Mouse (Mus musculus) heart, embryonic 11.5 days (tissue): ENCODE results near the gene Pink1. TPM values are rescaled to one million over a fixed set of nuclear protein-coding genes. Genes with fewer than 3 reads are reported as not detected.

Experiments used
- ATAC-seq: fragments of 200-750 bp; cut with Nextera tagmentation; replicated peaks from 2 replicates; pipeline ENCODE4 v1.8.0; 2017; ENCODE audit warnings: moderate library complexity; ENCODE audit not compliant: insufficient number of reproducible peaks, low FRiP score, low TSS enrichment
- H3K27ac ChIP-seq: fragments of 300-500 bp; sonication (generic); 2 replicates; pipeline ENCODE4 v1.5.1; 2014; ENCODE audit warnings: mild to moderate bottlenecking, low read depth, low read length
- H3K27me3 ChIP-seq: fragments of 300-500 bp; sonication (generic); 2 replicates; pipeline ENCODE4 v1.6.1; 2014; ENCODE audit warnings: mild to moderate bottlenecking, low read length, mixed read lengths; ENCODE audit not compliant: control insufficient read depth, insufficient read depth
- H3K36me3 ChIP-seq: fragments of 300-500 bp; sonication (generic); 2 replicates; pipeline ENCODE4 v1.6.1; 2014; ENCODE audit warnings: mild to moderate bottlenecking, low read length, moderate library complexity, mixed read lengths; ENCODE audit not compliant: control insufficient read depth, insufficient read depth
- H3K4me1 ChIP-seq: fragments of 300-500 bp; sonication (generic); 2 replicates; pipeline ENCODE4 v1.6.1; 2014; ENCODE audit warnings: low read length; ENCODE audit not compliant: control insufficient read depth, insufficient read depth
- H3K4me2 ChIP-seq: fragments of 300-500 bp; sonication (generic); 2 replicates; pipeline ENCODE4 v1.6.1; 2014; ENCODE audit warnings: mild to moderate bottlenecking, moderate library complexity
- H3K4me3 ChIP-seq: fragments of 300-500 bp; sonication (generic); 2 replicates; pipeline ENCODE4 v1.5.1; 2014; ENCODE audit warnings: low read depth, low read length
- H3K9ac ChIP-seq: fragments of 300-500 bp; sonication (generic); 2 replicates; pipeline ENCODE4 v1.6.1; 2014; ENCODE audit warnings: mild to moderate bottlenecking, low read depth, low read length, moderate library complexity
- H3K9me3 ChIP-seq: fragments of 300-500 bp; sonication (generic); replicated peaks from 2 replicates; pipeline ENCODE4 v1.6.1; 2016; ENCODE audit warnings: low read length; ENCODE audit not compliant: control insufficient read depth
- WGBS: fragments of 180-500 bp; shearing (Covaris S2); extraction: QIAGEN DNeasy Blood & Tissue Kit; methylation state at CpG from one replicate; pipeline ENCODE4 v1.1.7; 2014; ENCODE audit not compliant: insufficient replicate concordance; 5-methylcytosine and 5-hydroxymethylcytosine counted together
- polyA plus RNA-seq: library from polyadenylated mRNA; unstranded; fragments of >200 nt; fragmentation: Nextera tagmentation; extraction: Ambion mirVana; gene quantifications from 2 replicates; pipeline ENCODE4 v1.2.1, GENCODE M21; 2014

Gene Pink1
- polyA plus RNA-seq, 1 experiment from 2014 or later = 22.9 TPM

DNA sequence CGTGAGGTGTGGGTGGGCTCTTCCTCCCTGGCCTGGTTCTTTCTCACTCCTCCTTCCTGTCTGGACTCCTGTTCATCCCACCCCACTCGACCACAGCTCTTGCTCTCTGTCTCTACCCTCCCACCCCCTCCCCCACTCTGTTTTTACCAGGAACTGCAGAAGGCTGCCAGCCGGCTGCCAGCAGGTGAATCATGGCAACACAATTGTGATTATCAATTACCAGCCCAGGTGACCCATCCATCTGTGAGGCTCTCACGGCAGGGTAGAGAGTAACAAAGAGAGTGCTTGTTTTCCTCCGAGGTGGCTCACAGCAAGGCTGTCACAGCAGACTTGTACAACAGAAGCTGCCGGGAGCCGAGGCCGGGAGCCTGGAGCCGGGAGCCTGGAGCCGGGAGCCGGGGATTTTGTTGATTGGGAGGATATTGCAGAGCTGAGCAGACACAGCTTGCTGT lies 35.3 kb upstream of the Pink1 start:
- Histone ChIP-seq H3K4me1 (no peaks in the 10 kb centered on the region), H3K4me3 (no peak overlapping the region), H3K27ac (no peak overlapping the region), H3K27me3 (peaks cover 15% of the 10 kb centered on the region; the same call in 1 of the 2 replicates), H3K4me2 (peak overlapping the region; percentile 41; the same call in 1 of the 2 replicates), H3K36me3 (no peaks in the 10 kb centered on the region), H3K9ac (peak overlapping the region; percentile 54; the same call in 1 of the 2 replicates), H3K9me3 (no peaks in the 10 kb centered on the region; the same call in 1 of the 2 replicates)
- WGBS = 7% methylated on average over 11 of the region's 11 CpGs
- ATAC-seq = no peak

DNA sequence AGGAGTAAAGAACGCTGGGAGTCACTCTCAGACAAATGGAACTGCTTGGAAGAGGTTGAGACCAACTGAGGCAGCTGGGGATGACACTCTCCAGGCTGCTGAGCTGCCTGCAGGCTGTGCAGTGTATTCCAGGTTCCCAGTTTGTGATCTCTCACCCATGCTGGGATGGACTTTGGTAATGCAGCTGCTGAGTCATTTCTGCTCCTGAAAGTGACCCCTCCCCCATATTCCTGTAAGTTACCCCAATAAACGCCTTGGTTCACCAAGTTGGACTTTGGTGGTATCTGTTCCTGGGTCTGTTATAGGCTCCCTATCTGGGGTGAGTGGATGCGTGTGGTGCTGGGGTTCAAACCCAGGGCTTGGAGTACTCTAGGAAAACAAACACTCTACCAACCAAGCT lies 32.1 kb upstream of the Pink1 start:
- no peak for ATAC-seq
- Histone ChIP-seq H3K4me3 (no peak overlapping the region), H3K36me3 (no peaks in the 10 kb centered on the region), H3K9me3 (no peaks in the 10 kb centered on the region; the same call in 1 of the 2 replicates), H3K9ac (no peak overlapping the region), H3K4me1 (no peaks in the 10 kb centered on the region), H3K27ac (no peak overlapping the region), H3K27me3 (peaks cover 13% of the 10 kb centered on the region; the same call in 1 of the 2 replicates), H3K4me2 (no peak overlapping the region)
- WGBS = 64% methylated on average over 3 of the region's 3 CpGs

GRCm38 (mm10) chr4:138356551-138356950 lies 30.4 kb upstream of the Pink1 start:
- no peak overlapping the region for H3K27ac ChIP-seq
- no peaks in the 10 kb centered on the region for H3K36me3 ChIP-seq
- H3K27me3 ChIP-seq = peaks cover 9% of the 10 kb centered on the region; the same call in 1 of the 2 replicates
- H3K4me2 ChIP-seq = no peak overlapping the region
- 88% methylated on average over 12 of the region's 12 CpGs for WGBS
- no peaks in the 10 kb centered on the region; the same call in 1 of the 2 replicates for H3K9me3 ChIP-seq
- H3K4me1 ChIP-seq = no peaks in the 10 kb centered on the region
- ATAC-seq = no peak
- H3K4me3 ChIP-seq = no peak overlapping the region
- H3K9ac ChIP-seq = no peak overlapping the region

GRCm38 (mm10) chr4:138356141-138356540 lies 30.0 kb upstream of the Pink1 start:
- Histone ChIP-seq H3K4me1 (no peaks in the 10 kb centered on the region), H3K4me3 (no peak overlapping the region), H3K9me3 (no peaks in the 10 kb centered on the region; the same call in 1 of the 2 replicates), H3K27me3 (peaks cover 5% of the 10 kb centered on the region; the same call in 1 of the 2 replicates), H3K9ac (no peak overlapping the region), H3K36me3 (no peaks in the 10 kb centered on the region), H3K27ac (no peak overlapping the region), H3K4me2 (no peak overlapping the region)
- 80% methylated on average over 8 of the region's 8 CpGs for WGBS
- ATAC-seq = no peak

DNA sequence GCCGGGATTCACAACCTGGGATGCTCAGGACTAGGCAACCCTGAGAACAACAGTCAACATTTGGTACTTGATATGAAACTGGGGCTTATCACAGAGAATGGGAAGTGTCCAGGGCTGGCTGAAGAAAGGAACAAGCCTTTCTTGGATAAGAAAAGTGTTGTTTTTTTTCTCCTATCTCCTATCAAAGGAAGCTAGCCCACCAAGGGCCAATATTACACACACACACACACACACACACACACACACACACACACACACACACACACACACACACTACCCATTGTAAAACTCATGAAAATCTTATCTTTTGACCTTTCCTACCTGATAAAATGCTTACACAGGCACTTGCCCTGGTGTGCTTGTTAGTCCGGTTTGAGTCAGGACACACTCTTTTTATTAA lies 29.4 kb upstream of the Pink1 start:
- Histone ChIP-seq H3K27ac (no peak overlapping the region), H3K27me3 (no peaks in the 10 kb centered on the region), H3K4me1 (no peaks in the 10 kb centered on the region), H3K4me3 (no peak overlapping the region), H3K9me3 (no peaks in the 10 kb centered on the region; the same call in 1 of the 2 replicates), H3K9ac (no peak overlapping the region), H3K36me3 (no peaks in the 10 kb centered on the region), H3K4me2 (no peak overlapping the region)
- no peak for ATAC-seq
- 59% methylated on average over 2 of the region's 2 CpGs for WGBS

DNA sequence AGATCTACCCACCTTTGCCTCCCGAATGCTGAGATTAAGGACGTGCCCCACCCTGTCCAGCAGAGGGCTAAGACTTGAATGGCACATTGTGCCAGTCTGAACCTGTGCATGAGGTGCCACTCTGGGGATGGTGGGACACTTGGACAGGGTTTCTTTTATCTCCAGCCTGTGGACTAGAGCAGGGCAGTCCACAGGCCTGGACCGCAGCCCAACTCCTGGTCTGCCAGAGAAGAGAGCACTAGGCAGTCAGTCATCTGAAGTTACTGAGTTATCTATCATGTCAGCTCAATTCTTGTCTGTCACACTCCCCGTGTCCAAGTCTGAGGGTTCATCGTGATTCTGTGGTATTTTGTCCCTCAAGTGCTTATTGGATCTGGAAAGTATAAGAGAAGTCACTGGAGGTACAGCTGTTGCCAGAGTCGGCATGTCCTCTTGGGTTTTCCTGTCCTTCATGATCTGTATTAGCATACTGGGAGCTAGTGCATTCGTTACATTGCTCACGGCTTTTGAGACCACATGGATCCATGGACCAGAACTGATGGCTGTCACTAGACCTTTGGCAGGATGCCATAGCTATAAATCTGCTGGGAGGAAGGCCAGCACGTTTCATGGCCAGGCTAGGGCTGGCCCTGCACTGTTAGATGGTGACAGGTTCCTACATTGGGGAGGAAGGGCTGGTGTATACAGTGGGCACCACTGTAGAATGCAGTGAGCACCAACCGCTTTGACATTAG lies 27.5 kb upstream of the Pink1 start:
- H3K36me3 ChIP-seq = no peaks in the 10 kb centered on the region
- no peak overlapping the region for H3K27ac ChIP-seq
- no peak for ATAC-seq
- no peak overlapping the region for H3K4me3 ChIP-seq
- no peaks in the 10 kb centered on the region; the same call in 1 of the 2 replicates for H3K9me3 ChIP-seq
- H3K4me1 ChIP-seq = no peaks in the 10 kb centered on the region
- 76% methylated on average over 10 of the region's 10 CpGs for WGBS
- H3K4me2 ChIP-seq = no peak overlapping the region
- no peaks in the 10 kb centered on the region for H3K27me3 ChIP-seq
- H3K9ac ChIP-seq = no peak overlapping the region

DNA sequence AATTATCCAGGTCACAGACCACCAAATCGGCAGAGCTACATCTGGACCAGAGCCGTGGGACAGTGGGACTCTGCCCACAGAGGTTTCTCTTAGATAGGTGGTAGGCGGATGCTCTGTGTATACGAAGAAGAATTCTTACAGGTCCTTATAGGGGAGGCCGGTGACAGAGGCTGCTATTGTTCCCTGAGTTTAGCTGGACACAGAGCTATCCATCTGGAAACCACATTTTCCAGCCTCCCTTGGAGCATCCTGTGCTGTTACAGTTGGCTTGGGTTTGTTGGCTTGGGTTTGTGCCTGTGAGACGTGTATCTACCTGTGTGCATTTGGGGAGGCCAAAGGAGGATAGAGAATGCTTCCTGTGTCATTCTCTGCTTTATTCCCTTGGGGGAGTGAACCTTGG lies 26.6 kb upstream of the Pink1 start:
- Histone ChIP-seq H3K4me1 (no peaks in the 10 kb centered on the region), H3K4me2 (no peak overlapping the region), H3K9me3 (no peaks in the 10 kb centered on the region), H3K27me3 (no peaks in the 10 kb centered on the region), H3K9ac (no peak overlapping the region), H3K36me3 (no peaks in the 10 kb centered on the region), H3K27ac (no peak overlapping the region), H3K4me3 (no peak overlapping the region)
- ATAC-seq = no peak
- 76% methylated on average over 6 of the region's 6 CpGs for WGBS

GRCm38 (mm10) chr4:138351821-138352220 lies 25.7 kb upstream of the Pink1 start:
- Histone ChIP-seq H3K36me3 (no peaks in the 10 kb centered on the region), H3K4me3 (no peak overlapping the region), H3K4me1 (no peaks in the 10 kb centered on the region), H3K9me3 (no peaks in the 10 kb centered on the region), H3K27ac (no peak overlapping the region), H3K9ac (no peak overlapping the region), H3K27me3 (no peaks in the 10 kb centered on the region), H3K4me2 (no peak overlapping the region)
- WGBS = 76% methylated on average over 5 of the region's 5 CpGs
- ATAC-seq = no peak

- Histone ChIP-seq H3K9me3 (no peaks in the 10 kb centered on the region), H3K36me3 (no peaks in the 10 kb centered on the region), H3K4me2 (no peak overlapping the region), H3K9ac (no peak overlapping the region), H3K4me1 (no peaks in the 10 kb centered on the region), H3K27me3 (no peaks in the 10 kb centered on the region), H3K4me3 (no peak overlapping the region), H3K27ac (no peak overlapping the region)
- ATAC-seq = no peak
- WGBS = 68% methylated on average over 7 of the region's 7 CpGs
Measured at GRCm38 (mm10) chr4:138348716-138349115, 22.6 kb upstream of the Pink1 start.
